Mouse (Mus musculus): ENCODE data around the gene Zcchc14. TPM values are rescaled to one million over a fixed set of nuclear protein-coding genes. Genes with fewer than 3 reads are reported as not detected.

The Zcchc14 gene
- polyA plus RNA-seq, 1 experiment from 2014 or later, result 10.7 TPM

- H3K9me3 ChIP-seq, result no peaks in the 10 kb centered on the region
- H3K4me2 ChIP-seq (replicated peaks), result no peak overlapping the region
- no peak overlapping the region for H3K27ac ChIP-seq
- WGBS, result 74% methylated on average over 7 of the region's 7 CpGs
- H3K36me3 ChIP-seq, result no peaks in the 10 kb centered on the region
- peaks cover 19% of the 10 kb centered on the region for H3K4me1 ChIP-seq (replicated peaks)
- H3K9ac ChIP-seq, result no peak overlapping the region
- H3K27me3 ChIP-seq (replicated peaks), result no peaks in the 10 kb centered on the region
- no peak overlapping the region for H3K4me3 ChIP-seq (replicated peaks)
- ATAC-seq, result no peak
Observed at GRCm38 (mm10) chr8:121572121-121572520, 80.6 kb downstream of the Zcchc14 start.

GRCm38 (mm10) chr8:121570801-121571200 is 81.9 kb downstream of the Zcchc14 start:
- Histone ChIP-seq H3K9me3 (no peaks in the 10 kb centered on the region), H3K27me3 (replicated peaks) (no peaks in the 10 kb centered on the region), H3K4me2 (replicated peaks) (peak overlapping the region; percentile 26; the same call in 1 of the 2 replicates), H3K4me3 (replicated peaks) (no peak overlapping the region), H3K4me1 (replicated peaks) (peaks cover 13% of the 10 kb centered on the region), H3K9ac (no peak overlapping the region), H3K36me3 (no peaks in the 10 kb centered on the region), H3K27ac (no peak overlapping the region)
- no peak for ATAC-seq
- whole genome bisulfite sequencing, result 76% methylated on average over 17 of the region's 17 CpGs

GRCm38 (mm10) chr8:121570335-121570734 is 82.4 kb downstream of the Zcchc14 start:
- peak overlapping the region; percentile 26; the same call in 1 of the 2 replicates for H3K4me2 ChIP-seq (replicated peaks)
- no peak overlapping the region for H3K9ac ChIP-seq
- no peaks in the 10 kb centered on the region for H3K36me3 ChIP-seq
- H3K4me1 ChIP-seq (replicated peaks), result peaks cover 13% of the 10 kb centered on the region
- no peaks in the 10 kb centered on the region for H3K27me3 ChIP-seq (replicated peaks)
- no peak overlapping the region for H3K4me3 ChIP-seq (replicated peaks)
- H3K27ac ChIP-seq, result no peak overlapping the region
- no peaks in the 10 kb centered on the region for H3K9me3 ChIP-seq
- 70% methylated on average over 21 of the region's 21 CpGs for WGBS
- ATAC-seq, result no peak

GRCm38 (mm10) chr8:121568321-121568720 is 84.4 kb downstream of the Zcchc14 start:
- 60% methylated on average over 6 of the region's 6 CpGs for WGBS
- H3K36me3 ChIP-seq, result no peaks in the 10 kb centered on the region

GRCm38 (mm10) chr8:121563701-121564100 is 89.0 kb downstream of the Zcchc14 start:
- Histone ChIP-seq H3K4me1 (replicated peaks) (0 out of 2 replicates have a peak, but pooled peaks cover 8% of the 10 kb centered on the region), H3K36me3 (peaks cover 10% of the 10 kb centered on the region), H3K9me3 (no peaks in the 10 kb centered on the region), H3K4me2 (replicated peaks) (no peak overlapping the region), H3K27ac (no peak overlapping the region), H3K4me3 (replicated peaks) (no peak overlapping the region), H3K27me3 (replicated peaks) (no peaks in the 10 kb centered on the region), H3K9ac (no peak overlapping the region)
- 61% methylated on average over 6 of the region's 6 CpGs for WGBS
- ATAC-seq, result no peak

More at GRCm38 (mm10) chr8:121568321-121568720, 84.4 kb downstream of the Zcchc14 start:
- Histone ChIP-seq H3K27ac (no peak overlapping the region), H3K4me1 (replicated peaks) (peaks cover 8% of the 10 kb centered on the region), H3K4me2 (replicated peaks) (no peak overlapping the region), H3K4me3 (replicated peaks) (no peak overlapping the region), H3K9me3 (no peaks in the 10 kb centered on the region), H3K27me3 (replicated peaks) (no peaks in the 10 kb centered on the region), H3K9ac (no peak overlapping the region)
- ATAC-seq, result no peak

- H3K27ac ChIP-seq, result no peak overlapping the region
- H3K4me3 ChIP-seq (replicated peaks), result no peak overlapping the region
- 71% methylated on average over 9 of the region's 9 CpGs for WGBS
- 0 out of 2 replicates have a peak, but pooled peaks cover 6% of the 10 kb centered on the region for H3K4me1 ChIP-seq (replicated peaks)
- H3K9ac ChIP-seq, result no peak overlapping the region
- no peak for ATAC-seq
- H3K36me3 ChIP-seq, result peaks cover 10% of the 10 kb centered on the region
- H3K9me3 ChIP-seq, result no peaks in the 10 kb centered on the region
- H3K27me3 ChIP-seq (replicated peaks), result no peaks in the 10 kb centered on the region
- no peak overlapping the region for H3K4me2 ChIP-seq (replicated peaks)
Observed at GRCm38 (mm10) chr8:121562941-121563351, 89.8 kb downstream of the Zcchc14 start.

- Histone ChIP-seq H3K4me2 (replicated peaks) (no peak overlapping the region), H3K4me1 (replicated peaks) (0 out of 2 replicates have a peak, but pooled peaks cover 6% of the 10 kb centered on the region), H3K4me3 (replicated peaks) (no peak overlapping the region), H3K27me3 (replicated peaks) (no peaks in the 10 kb centered on the region), H3K9me3 (no peaks in the 10 kb centered on the region), H3K36me3 (peaks cover 10% of the 10 kb centered on the region), H3K9ac (no peak overlapping the region), H3K27ac (no peak overlapping the region)
- ATAC-seq, result no peak
- WGBS, result 83% methylated on average over 16 of the region's 16 CpGs
Observed at GRCm38 (mm10) chr8:121561636-121562345, 90.9 kb downstream of the Zcchc14 start.

GRCm38 (mm10) chr8:121560432-121561100 is 92.1 kb downstream of the Zcchc14 start:
- Histone ChIP-seq H3K4me1 (replicated peaks) (0 out of 2 replicates have a peak, but pooled peaks cover 6% of the 10 kb centered on the region), H3K9ac (no peak overlapping the region), H3K4me3 (replicated peaks) (no peak overlapping the region), H3K27ac (no peak overlapping the region), H3K36me3 (peaks cover 10% of the 10 kb centered on the region), H3K27me3 (replicated peaks) (no peaks in the 10 kb centered on the region), H3K9me3 (no peaks in the 10 kb centered on the region), H3K4me2 (replicated peaks) (no peak overlapping the region)
- WGBS, result 92% methylated on average over 7 of the region's 7 CpGs
- ATAC-seq, result no peak

- Histone ChIP-seq H3K36me3 (peaks cover 10% of the 10 kb centered on the region), H3K27ac (no peak overlapping the region), H3K9me3 (no peaks in the 10 kb centered on the region), H3K4me2 (replicated peaks) (no peak overlapping the region), H3K4me1 (replicated peaks) (0 out of 2 replicates have a peak, but pooled peaks cover 6% of the 10 kb centered on the region), H3K9ac (no peak overlapping the region), H3K4me3 (replicated peaks) (no peak overlapping the region), H3K27me3 (replicated peaks) (no peaks in the 10 kb centered on the region)
- WGBS, result 89% methylated on average over 12 of the region's 12 CpGs
- ATAC-seq, result no peak
Observed at GRCm38 (mm10) chr8:121559801-121560200, 92.9 kb downstream of the Zcchc14 start.

GRCm38 (mm10) chr8:121558538-121558937 is 94.2 kb downstream of the Zcchc14 start:
- 84% methylated on average over 16 of the region's 16 CpGs for WGBS
- ATAC-seq, result no peak
- no peak overlapping the region for H3K9ac ChIP-seq
- H3K4me1 ChIP-seq (replicated peaks), result 0 out of 2 replicates have a peak, but pooled peaks cover 6% of the 10 kb centered on the region
- H3K9me3 ChIP-seq, result no peaks in the 10 kb centered on the region
- no peak overlapping the region for H3K27ac ChIP-seq
- H3K4me2 ChIP-seq (replicated peaks), result no peak overlapping the region
- H3K27me3 ChIP-seq (replicated peaks), result no peaks in the 10 kb centered on the region
- H3K4me3 ChIP-seq (replicated peaks), result no peak overlapping the region
- peaks cover 21% of the 10 kb centered on the region for H3K36me3 ChIP-seq

GRCm38 (mm10) chr8:121557746-121558145 is 95.0 kb downstream of the Zcchc14 start:
- H3K27ac ChIP-seq, result no peak overlapping the region
- H3K4me2 ChIP-seq (replicated peaks), result no peak overlapping the region
- WGBS, result 84% methylated on average over 11 of the region's 11 CpGs

GRCm38 (mm10) chr8:121553831-121554475 is 98.7 kb downstream of the Zcchc14 start:
- Histone ChIP-seq H3K9me3 (no peaks in the 10 kb centered on the region), H3K4me1 (replicated peaks) (no peaks in the 10 kb centered on the region), H3K4me2 (replicated peaks) (no peak overlapping the region), H3K27ac (no peak overlapping the region), H3K27me3 (replicated peaks) (no peaks in the 10 kb centered on the region), H3K36me3 (peaks cover 24% of the 10 kb centered on the region), H3K4me3 (replicated peaks) (no peak overlapping the region), H3K9ac (no peak overlapping the region)
- no peak for ATAC-seq
- 93% methylated on average over 32 of the region's 32 CpGs for WGBS

More at GRCm38 (mm10) chr8:121557746-121558145, 95.0 kb downstream of the Zcchc14 start:
- peaks cover 25% of the 10 kb centered on the region for H3K36me3 ChIP-seq
- no peaks in the 10 kb centered on the region for H3K27me3 ChIP-seq (replicated peaks)
- H3K9me3 ChIP-seq, result no peaks in the 10 kb centered on the region
- no peak overlapping the region for H3K4me3 ChIP-seq (replicated peaks)
- 0 out of 2 replicates have a peak, but pooled peaks cover under 1% of the 10 kb centered on the region for H3K4me1 ChIP-seq (replicated peaks)
- H3K9ac ChIP-seq, result no peak overlapping the region
- ATAC-seq, result no peak

Measured in intestine, embryonic 15.5 days (tissue).